Comparison of ENCODE assay signal across 14 mouse cellular contexts in genomic region chr19:10097826-10098225, GRCm38 (mm10). TPM values are rescaled to one million over a fixed set of nuclear protein-coding genes. Genes with fewer than 3 reads are reported as not detected.
DNase-seq lines count a peak whose midpoint lies in the region; ATAC-seq and TF ChIP-seq lines count a peak whose summit lies in the region.
"Had no signal": no experiment of that assay in that cellular context is flagged by ENCODE, and none has a peak within 500 bp of the region (broad histone marks: within the 10 kb centered on the region; RNA-seq: fewer than 3 reads in every experiment).

No protein-coding gene starts in this region.

- peaks cover 21% of the 10 kb centered on the region for H3K4me1 ChIP-seq in liver, adult 2 months (ENCODE audit: control insufficient read depth, insufficient read depth, low read length)
- H3K4me1 ChIP-seq in liver, embryonic 11.5 days (replicated peaks; ENCODE audit: control insufficient read depth, insufficient read depth, low read length), result peaks cover 35% of the 10 kb centered on the region
- peaks cover 64% of the 10 kb centered on the region for H3K4me1 ChIP-seq in forebrain, embryonic 10.5 days
- peaks cover 66% of the 10 kb centered on the region for H3K4me1 ChIP-seq in hindbrain, embryonic 13.5 days (replicated peaks)
- H3K4me1 ChIP-seq in lung, adult 2 months (ENCODE audit: control insufficient read depth, insufficient read depth, low read length), result no peaks in the 10 kb centered on the region

- no peaks in the 10 kb centered on the region for H3K27me3 ChIP-seq in liver, adult 2 months (ENCODE audit: control insufficient read depth, insufficient read depth, low read length)
- H3K27me3 ChIP-seq in liver, embryonic 11.5 days (replicated peaks; ENCODE audit: control insufficient read depth, insufficient read depth, low read length), result no peaks in the 10 kb centered on the region
- no peaks in the 10 kb centered on the region for H3K27me3 ChIP-seq in forebrain, embryonic 10.5 days (ENCODE audit: poor library complexity, severe bottlenecking)
- H3K27me3 ChIP-seq in hindbrain, embryonic 13.5 days, result no peaks in the 10 kb centered on the region
- no peaks in the 10 kb centered on the region for H3K27me3 ChIP-seq in myocyte (ENCODE audit: control insufficient read depth, insufficient read depth, insufficient read length)
- H3K27me3 ChIP-seq: Patski had no signal

- no peak overlapping the region for H3K4me2 ChIP-seq in liver, embryonic 11.5 days
- H3K4me2 ChIP-seq in hindbrain, embryonic 13.5 days, result peak overlapping the region; percentile 96
- H3K4me2 ChIP-seq in myocyte (ENCODE audit: low read depth), result peak overlapping the region; percentile 76
- H3K4me2 ChIP-seq: heart, embryonic 11.5 days had no signal

- no peak for TF ChIP-seq POLR2A in liver, adult 2 months (IDR thresholded peaks at IDR 0.05; ENCODE audit: extremely low read depth, insufficient read depth, low read length)
- TF ChIP-seq POLR2A in myocyte (IDR thresholded peaks at IDR 0.05; ENCODE audit: insufficient read length, low read depth), result no peak
- TF ChIP-seq POLR2A in lung, adult 2 months (IDR thresholded peaks at IDR 0.05; ENCODE audit: borderline replicate concordance, extremely low read depth, low read depth, low read length), result no peak

- no peak for ATAC-seq in liver, embryonic 11.5 days (replicated peaks; ENCODE audit: low FRiP score)
- ATAC-seq in hindbrain, embryonic 13.5 days (ENCODE audit: low FRiP score), result no peak
- ATAC-seq: lung, postnatal 0 days; Patski had no signal

- peaks cover 56% of the 10 kb centered on the region for H3K36me3 ChIP-seq in liver, adult 2 months (ENCODE audit: control insufficient read depth, insufficient read depth, low read length)
- H3K36me3 ChIP-seq in liver, embryonic 11.5 days (ENCODE audit: control insufficient read depth, insufficient read depth, low read length), result peaks cover 8% of the 10 kb centered on the region
- peaks cover 69% of the 10 kb centered on the region for H3K36me3 ChIP-seq in forebrain, embryonic 10.5 days (replicated peaks)
- peaks cover 33% of the 10 kb centered on the region for H3K36me3 ChIP-seq in hindbrain, embryonic 13.5 days
- peaks cover 18% of the 10 kb centered on the region for H3K36me3 ChIP-seq in myocyte (ENCODE audit: control insufficient read depth, insufficient read depth)

- H3K9me3 ChIP-seq in liver, embryonic 11.5 days (ENCODE audit: control insufficient read depth, low read length), result no peaks in the 10 kb centered on the region
- no peaks in the 10 kb centered on the region for H3K9me3 ChIP-seq in forebrain, embryonic 10.5 days
- H3K9me3 ChIP-seq in hindbrain, embryonic 13.5 days, result no peaks in the 10 kb centered on the region

- DNase-seq in liver, adult 2 months (ENCODE audit: extremely low read depth, low read depth, low spot score), result peak; percentile 14
- no peak for DNase-seq in liver, embryonic 11.5 days (ENCODE audit: low spot score)
- no peak for DNase-seq in forebrain, embryonic 10.5 days (ENCODE audit: extremely low spot score, low spot score)
- DNase-seq in lung, adult 2 months, result no peak
- DNase-seq in cerebellum, adult 8-10 months, result no peak
- DNase-seq: adrenal gland, postnatal 14 days; cerebellum, adult 11-12 months; thymus, adult 18-20 months had no signal

- H3K79me2 ChIP-seq in liver, adult 2 months (ENCODE audit: control insufficient read depth, insufficient read depth, low read length), result peaks cover 43% of the 10 kb centered on the region; the same call in 1 of the 2 replicates
- peaks cover 78% of the 10 kb centered on the region for H3K79me2 ChIP-seq in myocyte (ENCODE audit: control insufficient read depth, insufficient read depth)

- 45% methylated on average over 5 of the region's 5 CpGs for WGBS in liver, adult 2 months
- WGBS in liver, embryonic 11.5 days, result 85% methylated on average over 5 of the region's 5 CpGs
- 85% methylated on average over 5 of the region's 5 CpGs for WGBS in forebrain, embryonic 10.5 days
- WGBS in hindbrain, embryonic 13.5 days, result 26% methylated on average over 5 of the region's 5 CpGs
- 89% methylated on average over 5 of the region's 5 CpGs for WGBS in lung, adult 2 months

- peak overlapping the region; percentile 27 for H3K9ac ChIP-seq in liver, adult 2 months (ENCODE audit: low read depth, low read length)
- no peak overlapping the region for H3K9ac ChIP-seq in liver, embryonic 11.5 days (ENCODE audit: low read depth, low read length)
- H3K9ac ChIP-seq in hindbrain, embryonic 13.5 days, result peak overlapping the region; percentile 93

- H3ac ChIP-seq in myocyte (ENCODE audit: control insufficient read depth, insufficient read length), result no peak overlapping the region

- H3K4me3 ChIP-seq in liver, adult 2 months (ENCODE audit: insufficient read depth, low read depth, low read length), result peak overlapping the region; percentile 37
- H3K4me3 ChIP-seq in liver, embryonic 11.5 days (ENCODE audit: low read depth, low read length), result no peak overlapping the region
- peak overlapping the region; percentile 8; the same call in 1 of the 2 replicates for H3K4me3 ChIP-seq in forebrain, embryonic 10.5 days
- H3K4me3 ChIP-seq in hindbrain, embryonic 13.5 days, result peak overlapping the region; percentile 24
- H3K4me3 ChIP-seq in myocyte, result no peak overlapping the region
- no peak overlapping the region for H3K4me3 ChIP-seq in lung, adult 2 months (replicated peaks; ENCODE audit: extremely low read depth, low read depth, low read length)

- peak overlapping the region; percentile 0; the same call in 1 of the 2 replicates for H3K27ac ChIP-seq in liver, adult 2 months (replicated peaks; ENCODE audit: insufficient read depth, low read depth, low read length)
- H3K27ac ChIP-seq in liver, embryonic 11.5 days (ENCODE audit: low read depth, low read length), result no peak overlapping the region
- no peak overlapping the region for H3K27ac ChIP-seq in forebrain, embryonic 10.5 days
- peak overlapping the region; percentile 67 for H3K27ac ChIP-seq in hindbrain, embryonic 13.5 days

- TF ChIP-seq CTCF in liver, adult 2 months (IDR thresholded peaks at IDR 0.05; ENCODE audit: low read depth, low read length), result no peak
- no peak for TF ChIP-seq CTCF in lung, adult 2 months (IDR thresholded peaks at IDR 0.05; ENCODE audit: insufficient read depth, low read length)

TF ChIP-seq in myocyte, 11 proteins besides CTCF, POLR2A, EP300 and RAD21:
- TF ChIP-seq E2F4 (IDR thresholded peaks at IDR 0.05; ENCODE audit: insufficient read depth) (no peak), TCF12 (IDR thresholded peaks at IDR 0.05; ENCODE audit: insufficient read depth, poor library complexity, severe bottlenecking) (no peak), REST (IDR thresholded peaks at IDR 0.05; ENCODE audit: insufficient read depth, insufficient read length) (no peak), SRF (IDR thresholded peaks at IDR 0.05; ENCODE audit: control insufficient read depth, insufficient read length, low read depth) (no peak), POLR2AphosphoS2 (IDR thresholded peaks at IDR 0.05; ENCODE audit: insufficient read length, low read depth) (no peak), MYOG (IDR thresholded peaks at IDR 0.05; ENCODE audit: control insufficient read depth in 1 of 3, insufficient read depth in 1 of 3, insufficient read length in 2 of 3, low read depth in 2 of 3) (no peak), USF1 (IDR thresholded peaks at IDR 0.05; ENCODE audit: low read depth) (no peak), CEBPB (IDR thresholded peaks at IDR 0.05; ENCODE audit: insufficient read depth, poor library complexity, severe bottlenecking) (no peak), TCF3 (IDR thresholded peaks at IDR 0.05; ENCODE audit: insufficient read length, low read depth) (no peak), MAX (IDR thresholded peaks at IDR 0.05; ENCODE audit: low read depth) (no peak), MYOD1 (IDR thresholded peaks at IDR 0.05; ENCODE audit: control insufficient read depth in 1 of 3, insufficient read length in 2 of 3, low read depth in 2 of 3) (no peak)

RNA-seq across cellular contexts. Expression of gene Fads2, which starts 3.7 kb away (rescaled TPM):
- 284 and 293 TPM in 2 replicates for total RNA-seq in liver, adult 2 months (2014; rRNA removed)
- 586 and 618 TPM in 2 replicates for polyA plus RNA-seq in liver, adult 2 months (2012; rRNA removed)
- 48.8 and 54.3 TPM in 2 replicates for polyA plus RNA-seq in liver, embryonic 11.5 days (2014; fragmentation: Nextera tagmentation; extraction: Ambion mirVana)
- 188 and 201 TPM in 2 replicates for polyA plus RNA-seq in forebrain, embryonic 10.5 days (2016; fragmentation: Nextera tagmentation; extraction: Ambion mirVana)
- polyA plus RNA-seq in hindbrain, embryonic 13.5 days (2015; fragmentation: Nextera tagmentation; extraction: Ambion mirVana), result 149 and 152 TPM in 2 replicates
- polyA plus RNA-seq in myocyte (2012; fragmentation: generic; extraction: Trizol), result 157 TPM
- 62.3 and 87.2 TPM in 2 replicates for polyA plus RNA-seq in lung, adult 2 months (2012; rRNA removed)

RNA-seq across cellular contexts. Expression of gene Fads3, which starts 56.5 kb away (rescaled TPM):
- total RNA-seq in liver, adult 2 months (2014; rRNA removed), result 1.4 and 2.8 TPM in 2 replicates
- 4.8 TPM in 2 replicates for polyA plus RNA-seq in liver, adult 2 months (2012; rRNA removed)
- polyA plus RNA-seq in liver, embryonic 11.5 days (2014; fragmentation: Nextera tagmentation; extraction: Ambion mirVana), result 7.2 and 7.3 TPM in 2 replicates
- 4.6 and 5.5 TPM in 2 replicates for polyA plus RNA-seq in forebrain, embryonic 10.5 days (2016; fragmentation: Nextera tagmentation; extraction: Ambion mirVana)
- polyA plus RNA-seq in hindbrain, embryonic 13.5 days (2015; fragmentation: Nextera tagmentation; extraction: Ambion mirVana), result 15.2 and 18.0 TPM in 2 replicates
- 557 TPM for polyA plus RNA-seq in myocyte (2012; fragmentation: generic; extraction: Trizol)
- 283 and 341 TPM in 2 replicates for polyA plus RNA-seq in lung, adult 2 months (2012; rRNA removed)
- total RNA-seq: neutrophil, adult 5-6 weeks had no signal

Comparison
In these comparisons a context has a peak if more than half of its experiments do, and no peak if none do; other contexts are left out.
1. H3K27ac ChIP-seq: peak in liver, adult 2 months (single experiment) and hindbrain, embryonic 13.5 days (single experiment); none in liver, embryonic 11.5 days (single experiment) and forebrain, embryonic 10.5 days (single experiment).
2. H3K4me3 ChIP-seq: peak in liver, adult 2 months (single experiment), forebrain, embryonic 10.5 days (single experiment) and hindbrain, embryonic 13.5 days (single experiment); none in liver, embryonic 11.5 days (single experiment), myocyte (single experiment) and lung, adult 2 months (single experiment).
3. RNA of gene Fads3, which starts 56.5 kb away (polyA plus RNA-seq): 557 TPM in myocyte (single experiment) and 283 to 341 TPM in lung, adult 2 months; 15.2 to 18.0 TPM in hindbrain, embryonic 13.5 days, 7.2 to 7.3 TPM in liver, embryonic 11.5 days, 4.6 to 5.5 TPM in forebrain, embryonic 10.5 days and 4.8 TPM in liver, adult 2 months; every median in the first group is over 10 times any median in the second.